Mouse (Mus musculus) stomach, postnatal 0 days (tissue): ENCODE measurements around the gene Mlana.

Experiments used
- CTCF ChIP-seq: IDR thresholded peaks from 2 replicates; pipeline ENCODE4 v1.5.1; 2016; ENCODE audit warnings: antibody characterized with exemption, low read depth, mild to moderate bottlenecking, moderate library complexity
- EP300 ChIP-seq: optimal IDR thresholded peaks from 2 replicates; pipeline ENCODE3; 2016; ENCODE audit warnings: antibody characterized with exemption

GRCm38 (mm10) chr19:29670247-29670646 is 27.4 kb upstream of the Mlana start:
- TF ChIP-seq CTCF (no peak), EP300 (no peak)
